Mouse (Mus musculus): ENCODE results near the gene Clint1. TPM values are rescaled to one million over a fixed set of nuclear protein-coding genes. Genes with fewer than 3 reads are reported as not detected.

Gene Clint1
- polyA plus RNA-seq, 1 experiment from 2014 or later, result 41.6 TPM

GRCm38 (mm10) chr11:45947491-45947890 is 95.6 kb downstream of the Clint1 start:
- H3K4me3 ChIP-seq (ENCODE audit: low read depth, low read length), result no peak overlapping the region
- no peak overlapping the region for H3K9ac ChIP-seq (replicated peaks; ENCODE audit: low read depth)
- ATAC-seq (no peak), DNase-seq (ENCODE audit: low spot score) (no peak)
- no peak overlapping the region for H3K4me2 ChIP-seq (replicated peaks; ENCODE audit: low read depth, low read length)
- no peak overlapping the region for H3K27ac ChIP-seq (ENCODE audit: low read length)
- TF ChIP-seq EP300 (IDR thresholded peaks at IDR 0.05) (no peak), CTCF (IDR thresholded peaks at IDR 0.05) (no peak)
- peaks cover 4% of the 10 kb centered on the region; the same call in 1 of the 2 replicates for H3K36me3 ChIP-seq (ENCODE audit: insufficient read depth, low read length)
- H3K4me1 ChIP-seq (ENCODE audit: insufficient read depth, low read depth, low read length), result no peaks in the 10 kb centered on the region
- WGBS, result 73% methylated on average over 2 of the region's 2 CpGs
- no peaks in the 10 kb centered on the region for H3K27me3 ChIP-seq (replicated peaks; ENCODE audit: insufficient read depth, low read length)
- H3K9me3 ChIP-seq (ENCODE audit: low read length), result no peaks in the 10 kb centered on the region

DNA sequence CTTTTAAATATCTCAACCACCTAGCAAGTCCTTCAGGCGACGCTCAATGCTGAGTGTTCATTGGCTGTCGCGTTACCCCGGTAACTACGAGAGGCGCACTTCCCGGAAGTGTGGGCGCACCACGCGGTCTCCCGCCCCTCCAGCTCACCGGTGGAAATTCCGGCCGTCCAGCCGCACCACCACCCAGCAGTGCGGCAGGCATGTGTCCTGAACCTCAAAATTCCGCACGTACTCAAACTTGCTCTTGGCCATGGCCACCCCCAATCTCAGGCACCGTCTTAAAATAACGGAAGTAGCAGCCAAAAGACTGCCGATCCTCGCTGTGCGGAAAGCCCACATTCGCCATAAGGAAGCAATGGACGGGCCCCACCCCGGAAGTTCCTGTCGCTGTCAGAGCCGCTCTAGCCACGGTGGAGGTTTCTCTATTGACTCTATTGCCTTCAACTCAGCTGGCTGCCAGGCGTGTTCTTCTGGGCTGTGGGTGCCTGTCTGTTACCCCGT is 103.3 kb downstream of the Clint1 start, which contains the start of gene Thg1l:
Gene Thg1l (minus strand): TSS at position 368 of the 501 bp plus-strand sequence.
- no peaks in the 10 kb centered on the region for H3K9me3 ChIP-seq (ENCODE audit: low read length)
- H3K4me2 ChIP-seq (replicated peaks; ENCODE audit: low read depth, low read length), result peak within 1 kb of the TSS; percentile 38
- WGBS, result under 1% methylated on average over 32 of the region's 32 CpGs
- DNase-seq (ENCODE audit: low spot score), result peak; percentile 97
- TF ChIP-seq CTCF (IDR thresholded peaks at IDR 0.05), result no peak
- TF ChIP-seq EP300 (IDR thresholded peaks at IDR 0.05), result no peak; the same call in none of the 2 replicates
- peak within 1 kb of the TSS; percentile 60 for H3K27ac ChIP-seq (ENCODE audit: low read length)
- ATAC-seq, result peak; percentile 99
- no peaks in the 10 kb centered on the region for H3K27me3 ChIP-seq (replicated peaks; ENCODE audit: insufficient read depth, low read length)
- no peak within 1 kb of the TSS for H3K9ac ChIP-seq (replicated peaks; ENCODE audit: low read depth)
- H3K36me3 ChIP-seq (ENCODE audit: insufficient read depth, low read length), result peaks cover 4% of the 10 kb centered on the region; the same call in 1 of the 2 replicates
- peaks cover 3% of the 10 kb centered on the region; the same call in 1 of the 2 replicates for H3K4me1 ChIP-seq (ENCODE audit: insufficient read depth, low read depth, low read length)
- peak within 1 kb of the TSS; percentile 56 for H3K4me3 ChIP-seq (ENCODE audit: low read depth, low read length)

- TF ChIP-seq CTCF (IDR thresholded peaks at IDR 0.05) (peak; percentile 54), EP300 (IDR thresholded peaks at IDR 0.05) (no peak)
- Histone ChIP-seq H3K4me1 (ENCODE audit: insufficient read depth, low read depth, low read length) (peaks cover 3% of the 10 kb centered on the region; the same call in 1 of the 2 replicates), H3K4me2 (replicated peaks; ENCODE audit: low read depth, low read length) (no peak overlapping the region), H3K9me3 (ENCODE audit: low read length) (no peaks in the 10 kb centered on the region), H3K4me3 (ENCODE audit: low read depth, low read length) (no peak overlapping the region), H3K27me3 (replicated peaks; ENCODE audit: insufficient read depth, low read length) (no peaks in the 10 kb centered on the region), H3K36me3 (ENCODE audit: insufficient read depth, low read length) (no peaks in the 10 kb centered on the region), H3K27ac (ENCODE audit: low read length) (no peak overlapping the region), H3K9ac (replicated peaks; ENCODE audit: low read depth) (no peak overlapping the region)
- WGBS, result 81% methylated on average over 3 of the region's 3 CpGs
- no peak for ATAC-seq
- peak; percentile 29 for DNase-seq (ENCODE audit: low spot score)
These were observed 107.7 kb downstream of the Clint1 start for GRCm38 (mm10) chr11:45959598-45959997.

- Histone ChIP-seq H3K4me1 (ENCODE audit: insufficient read depth, low read depth, low read length) (no peaks in the 10 kb centered on the region), H3K9me3 (ENCODE audit: low read length) (no peaks in the 10 kb centered on the region), H3K4me3 (ENCODE audit: low read depth, low read length) (no peak overlapping the region), H3K9ac (replicated peaks; ENCODE audit: low read depth) (no peak overlapping the region), H3K27me3 (replicated peaks; ENCODE audit: insufficient read depth, low read length) (no peaks in the 10 kb centered on the region), H3K4me2 (replicated peaks; ENCODE audit: low read depth, low read length) (no peak overlapping the region), H3K36me3 (ENCODE audit: insufficient read depth, low read length) (no peaks in the 10 kb centered on the region), H3K27ac (ENCODE audit: low read length) (no peak overlapping the region)
- no peak for TF ChIP-seq EP300 (IDR thresholded peaks at IDR 0.05)
- TF ChIP-seq CTCF (IDR thresholded peaks at IDR 0.05), result no peak; the same call in 1 of the 2 replicates
- ATAC-seq, result no peak
- no peak for DNase-seq (ENCODE audit: low spot score)
- 81% methylated on average over 5 of the region's 5 CpGs for WGBS
These were observed 108.2 kb downstream of the Clint1 start for GRCm38 (mm10) chr11:45960003-45960402.

Small RNA genes within 50 kb of the gene (microRNA-seq; reads per million reads assigned to microRNA genes)
- gene Gm22751, result not detected

Other genes starting within 250 kb of the Clint1 start
- 3.0 and 3.2 TPM in 2 replicates for gene Lsm11, start 92.9 kb downstream of the Clint1 start, polyA plus RNA-seq (2015; fragmentation: Nextera tagmentation; extraction: Ambion mirVana)
- gene Thg1l, start 103.4 kb downstream of the Clint1 start, polyA plus RNA-seq (2015; fragmentation: Nextera tagmentation; extraction: Ambion mirVana), result 6.0 and 6.9 TPM in 2 replicates
- 0.11 and 0.23 TPM in 2 replicates for gene Sox30, start 128.3 kb downstream of the Clint1 start, polyA plus RNA-seq (2015; fragmentation: Nextera tagmentation; extraction: Ambion mirVana)
- 8.0 and 8.3 TPM in 2 replicates for gene Gm12166, start 200.3 kb downstream of the Clint1 start, polyA plus RNA-seq (2015; fragmentation: Nextera tagmentation; extraction: Ambion mirVana)
- 11.4 and 12.4 TPM in 2 replicates for gene Adam19, start 203.9 kb downstream of the Clint1 start, polyA plus RNA-seq (2015; fragmentation: Nextera tagmentation; extraction: Ambion mirVana)